Mouse (Mus musculus): ENCODE data around the gene Hist1h2ap. TPM values are rescaled to one million over a fixed set of nuclear protein-coding genes. Genes with fewer than 3 reads are reported as not detected.
A peak's percentile ranks its signal among the peaks of the same experiment; 100 is the strongest.

Hist1h2ap gene
- polyA plus RNA-seq, 1 experiment from 2014 or later = 6,086 TPM

DNA sequence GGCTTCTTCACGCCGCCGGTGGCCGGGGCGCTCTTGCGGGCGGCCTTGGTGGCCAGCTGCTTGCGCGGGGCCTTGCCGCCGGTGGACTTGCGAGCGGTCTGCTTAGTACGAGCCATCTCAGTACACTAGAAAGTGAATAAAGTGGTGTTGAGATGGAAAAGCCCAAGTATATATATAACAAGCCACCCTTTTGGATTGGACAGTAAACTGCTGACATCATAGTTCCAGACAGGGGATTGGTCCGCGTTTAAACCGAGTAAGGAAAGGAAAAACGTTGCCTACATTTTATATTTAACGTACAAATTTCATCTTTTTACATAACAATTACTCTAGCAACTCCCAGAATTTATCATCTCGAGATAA, 50.1 kb downstream of the Hist1h2ap start, which contains the start of gene Hist1h3i:
Gene Hist1h3i (minus strand): TSS at position 116 of the 363 bp plus-strand sequence.
- ATAC-seq (replicated peaks; ENCODE audit: low FRiP score) (peak; percentile 71), DNase-seq (ENCODE audit: low spot score) (peak; percentile 56)
- Histone ChIP-seq H3K27me3 (ENCODE audit: control insufficient read depth, insufficient read depth, low read length) (no peaks in the 10 kb centered on the region), H3K36me3 (ENCODE audit: control insufficient read depth, insufficient read depth, low read length) (no peaks in the 10 kb centered on the region), H3K27ac (ENCODE audit: low read depth, low read length) (peak within 1 kb of the TSS; percentile 96), H3K9ac (ENCODE audit: low read length) (peak within 1 kb of the TSS; percentile 79), H3K9me3 (ENCODE audit: control insufficient read depth, low read length) (no peaks in the 10 kb centered on the region), H3K4me3 (ENCODE audit: low read depth, low read length) (peak within 1 kb of the TSS; percentile 40), H3K4me2 (ENCODE audit: low read depth, low read length, severe bottlenecking) (peak within 1 kb of the TSS; percentile 67), H3K4me1 (replicated peaks; ENCODE audit: control insufficient read depth, insufficient read depth, low read length) (peaks cover 6% of the 10 kb centered on the region; the same call in 1 of the 2 replicates)
- WGBS = 0% methylated on average over 13 of the region's 20 CpGs

Small RNA genes within 50 kb of the gene (microRNA-seq; reads per million reads assigned to microRNA genes)
- gene Gm19658 (ENCODE audit: insufficient number of aligned reads) (not detected), gene Gm44346 (ENCODE audit: insufficient number of aligned reads) (not detected), gene Gm44466 (ENCODE audit: insufficient number of aligned reads) (not detected)

Other genes with a start within 250 kb of the Hist1h2ap start
- not detected in 2 replicates for gene Olfr1362, start 219.5 kb downstream of the Hist1h2ap start, polyA plus RNA-seq (2014; fragmentation: Nextera tagmentation; extraction: Ambion mirVana)
- not detected in 2 replicates for gene Olfr11, start 191.0 kb downstream of the Hist1h2ap start, polyA plus RNA-seq (2014; fragmentation: Nextera tagmentation; extraction: Ambion mirVana)
- not detected in 2 replicates for gene Olfr1361, start 170.1 kb downstream of the Hist1h2ap start, polyA plus RNA-seq (2014; fragmentation: Nextera tagmentation; extraction: Ambion mirVana)
- not detected in 2 replicates for gene Olfr1360, start 156.1 kb downstream of the Hist1h2ap start, polyA plus RNA-seq (2014; fragmentation: Nextera tagmentation; extraction: Ambion mirVana)
- gene Olfr1359, start 135.4 kb downstream of the Hist1h2ap start, polyA plus RNA-seq (2014; fragmentation: Nextera tagmentation; extraction: Ambion mirVana) = not detected in 2 replicates
- gene Hist1h2bl, start 117.4 kb downstream of the Hist1h2ap start, polyA plus RNA-seq (2014; fragmentation: Nextera tagmentation; extraction: Ambion mirVana) = 2.3 and 5.4 TPM in 2 replicates
- 23.9 and 25.3 TPM in 2 replicates for gene Hist1h2ai, start 117.1 kb downstream of the Hist1h2ap start, polyA plus RNA-seq (2014; fragmentation: Nextera tagmentation; extraction: Ambion mirVana)
- gene Hist1h3h, start 115.8 kb downstream of the Hist1h2ap start, polyA plus RNA-seq (2014; fragmentation: Nextera tagmentation; extraction: Ambion mirVana) = 16.8 and 17.4 TPM in 2 replicates
- gene Hist1h2bm, start 111.5 kb downstream of the Hist1h2ap start, polyA plus RNA-seq (2014; fragmentation: Nextera tagmentation; extraction: Ambion mirVana) = 5.0 and 5.7 TPM in 2 replicates
- 1.2 and 1.6 TPM in 2 replicates for gene Hist1h4j, start 98.4 kb downstream of the Hist1h2ap start, polyA plus RNA-seq (2014; fragmentation: Nextera tagmentation; extraction: Ambion mirVana)
- 4.4 TPM in 2 replicates for gene Hist1h4k, start 83.0 kb downstream of the Hist1h2ap start, polyA plus RNA-seq (2014; fragmentation: Nextera tagmentation; extraction: Ambion mirVana)
- gene Hist1h2ak, start 79.7 kb downstream of the Hist1h2ap start, polyA plus RNA-seq (2014; fragmentation: Nextera tagmentation; extraction: Ambion mirVana) = 11.0 and 12.5 TPM in 2 replicates
- 1.9 and 2.5 TPM in 2 replicates for gene Hist1h2bn, start 79.4 kb downstream of the Hist1h2ap start, polyA plus RNA-seq (2014; fragmentation: Nextera tagmentation; extraction: Ambion mirVana)
- 20.4 and 20.6 TPM in 2 replicates for gene Hist1h1b, start 52.9 kb downstream of the Hist1h2ap start, polyA plus RNA-seq (2014; fragmentation: Nextera tagmentation; extraction: Ambion mirVana)
- gene Hist1h3i, start 50.1 kb downstream of the Hist1h2ap start, polyA plus RNA-seq (2014; fragmentation: Nextera tagmentation; extraction: Ambion mirVana) = 298 and 312 TPM in 2 replicates
- gene Hist1h2an, start 46.3 kb downstream of the Hist1h2ap start, polyA plus RNA-seq (2014; fragmentation: Nextera tagmentation; extraction: Ambion mirVana) = 5.0 and 5.9 TPM in 2 replicates
- gene Hist1h2bp, start 46.0 kb downstream of the Hist1h2ap start, polyA plus RNA-seq (2014; fragmentation: Nextera tagmentation; extraction: Ambion mirVana) = 3.0 and 3.1 TPM in 2 replicates
- gene Hist1h2bq, start 23.3 kb downstream of the Hist1h2ap start, polyA plus RNA-seq (2014; fragmentation: Nextera tagmentation; extraction: Ambion mirVana) = 23.8 and 25.3 TPM in 2 replicates
- not detected in 2 replicates for gene Hist1h2ao, start 23.0 kb downstream of the Hist1h2ap start, polyA plus RNA-seq (2014; fragmentation: Nextera tagmentation; extraction: Ambion mirVana)
- gene Hist1h4m, start 21.8 kb downstream of the Hist1h2ap start, polyA plus RNA-seq (2014; fragmentation: Nextera tagmentation; extraction: Ambion mirVana) = not detected in 2 replicates
- gene Hist1h4n, start 1.3 kb downstream of the Hist1h2ap start, polyA plus RNA-seq (2014; fragmentation: Nextera tagmentation; extraction: Ambion mirVana) = 14.3 and 14.6 TPM in 2 replicates
- gene Hist1h2br, start 236 bp upstream of the Hist1h2ap start, polyA plus RNA-seq (2014; fragmentation: Nextera tagmentation; extraction: Ambion mirVana) = 22.4 and 27.2 TPM in 2 replicates
- 25.9 and 27.5 TPM in 2 replicates for gene Zfp184, start 111.6 kb upstream of the Hist1h2ap start, polyA plus RNA-seq (2014; fragmentation: Nextera tagmentation; extraction: Ambion mirVana)
- gene Pom121l2, start 147.7 kb upstream of the Hist1h2ap start, polyA plus RNA-seq (2014; fragmentation: Nextera tagmentation; extraction: Ambion mirVana) = 0.12 TPM in 1 of 2 replicates, not detected in the other
- 0.37 TPM in 1 of 2 replicates, not detected in the other for gene Prss16, start 176.2 kb upstream of the Hist1h2ap start, polyA plus RNA-seq (2014; fragmentation: Nextera tagmentation; extraction: Ambion mirVana)
- gene Hist1h2ah, start 202.1 kb upstream of the Hist1h2ap start, polyA plus RNA-seq (2014; fragmentation: Nextera tagmentation; extraction: Ambion mirVana) = 5.6 TPM in 1 of 2 replicates, not detected in the other
- gene Hist1h2bk, start 202.4 kb upstream of the Hist1h2ap start, polyA plus RNA-seq (2014; fragmentation: Nextera tagmentation; extraction: Ambion mirVana) = 5.4 and 11.9 TPM in 2 replicates
- gene Hist1h4i, start 207.9 kb upstream of the Hist1h2ap start, polyA plus RNA-seq (2014; fragmentation: Nextera tagmentation; extraction: Ambion mirVana) = 52.1 and 59.1 TPM in 2 replicates
- gene Hist1h2ag, start 209.4 kb upstream of the Hist1h2ap start, polyA plus RNA-seq (2014; fragmentation: Nextera tagmentation; extraction: Ambion mirVana) = 64.5 and 67.2 TPM in 2 replicates
- 9.6 and 11.7 TPM in 2 replicates for gene Hist1h2bj, start 209.7 kb upstream of the Hist1h2ap start, polyA plus RNA-seq (2014; fragmentation: Nextera tagmentation; extraction: Ambion mirVana)